Mouse (Mus musculus): ENCODE results near the gene Fam117a. TPM values are rescaled to one million over a fixed set of nuclear protein-coding genes. Genes with fewer than 3 reads are reported as not detected.

The Fam117a gene
- total RNA-seq, 2 experiments from 2014 or later, result 4.7 to 7.3 TPM

DNA sequence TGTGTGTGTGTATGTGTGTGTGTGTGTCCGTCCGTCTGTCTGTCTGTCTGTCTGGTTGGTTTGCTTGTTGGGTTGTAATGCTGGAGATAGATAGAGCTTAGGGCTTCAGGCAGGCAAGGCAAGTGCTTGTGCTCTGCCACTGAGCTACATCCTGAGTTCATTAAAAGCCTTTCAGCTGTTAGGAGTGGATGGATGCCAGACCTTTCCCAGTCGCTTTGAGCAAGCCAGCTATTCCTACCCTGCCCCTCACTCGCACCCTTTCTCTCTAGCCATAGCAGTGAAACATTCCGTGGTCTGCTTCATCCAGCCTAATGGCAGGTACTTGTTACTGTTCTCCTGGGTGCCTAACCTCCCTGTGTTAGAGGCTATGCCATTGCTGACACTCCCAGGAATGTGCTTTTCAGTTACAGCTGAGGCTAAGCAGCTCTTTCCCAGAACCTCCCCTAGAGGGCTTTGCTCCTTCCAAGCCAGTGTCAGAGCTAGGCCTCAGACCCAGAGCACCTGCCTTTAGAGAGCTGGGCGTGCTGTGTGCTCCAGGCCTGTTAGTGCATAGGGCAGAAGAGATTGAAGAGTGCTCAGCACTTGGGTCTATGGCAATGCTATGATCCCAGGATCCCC is 29.6 kb downstream of the Fam117a start:
- DNase-seq, result no peak

DNA sequence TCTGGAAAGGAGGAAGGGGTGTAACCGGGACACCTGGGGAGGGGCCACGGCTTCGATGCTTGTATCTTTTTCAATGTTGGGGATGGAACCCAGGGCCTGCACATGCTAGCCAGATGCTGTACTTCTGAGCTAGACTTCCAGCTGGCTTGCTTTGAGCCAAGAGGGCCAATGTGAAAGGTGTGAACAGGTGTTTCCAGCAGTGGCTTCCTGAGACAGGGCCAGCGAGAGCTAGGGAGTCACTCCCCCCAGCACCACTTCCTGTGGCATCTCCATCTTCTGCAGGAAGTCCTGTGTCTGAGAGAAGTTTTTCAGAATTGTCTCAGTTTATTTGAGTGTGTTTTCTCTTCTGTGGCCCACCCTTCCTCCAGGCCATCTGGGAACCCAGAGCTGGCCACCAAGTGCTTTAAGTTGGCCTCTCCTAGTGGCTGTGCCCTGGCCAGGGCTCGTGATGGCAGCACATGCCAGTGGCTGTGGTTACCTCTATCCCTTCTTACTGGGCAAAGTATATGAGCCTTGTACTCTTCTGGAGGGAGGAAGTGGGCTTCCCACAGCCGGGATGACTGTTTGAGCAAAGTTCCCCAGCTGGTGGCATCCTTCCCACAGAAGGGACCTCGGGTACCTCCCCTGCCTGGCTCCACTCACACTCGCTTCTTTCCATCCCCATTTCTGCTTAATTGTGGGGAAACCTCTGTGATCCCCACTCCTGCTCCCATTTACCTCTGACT is 30.4 kb downstream of the Fam117a start:
- DNase-seq, result no peak

GRCm38 (mm10) chr11:95368231-95368823 is 31.5 kb downstream of the Fam117a start:
- DNase-seq, result no peak

DNA sequence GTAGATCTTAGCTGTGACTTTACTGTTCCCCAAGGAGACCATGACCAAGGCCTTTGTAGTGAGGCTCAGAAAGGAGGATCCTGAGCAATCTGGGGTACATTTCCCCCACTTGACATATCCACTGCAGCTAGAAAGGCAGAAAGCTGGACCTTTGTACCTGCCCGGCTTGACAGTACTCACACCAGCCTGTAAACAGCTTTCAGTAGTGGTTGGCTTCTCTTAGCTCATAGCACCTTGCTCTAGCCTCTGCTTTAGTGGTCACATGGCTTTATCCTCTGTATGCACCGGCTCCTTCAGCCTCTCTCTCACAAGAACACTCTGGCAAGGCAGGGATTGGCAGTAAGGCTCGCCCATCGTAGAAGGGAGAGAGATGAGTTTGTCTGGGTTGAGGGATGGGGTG is 32.1 kb downstream of the Fam117a start:
- DNase-seq, result no peak

- DNase-seq, result no peak
These were observed 33.4 kb downstream of the Fam117a start for GRCm38 (mm10) chr11:95369964-95370890.

GRCm38 (mm10) chr11:95371182-95371581 is 34.4 kb downstream of the Fam117a start:
- DNase-seq, result no peak

GRCm38 (mm10) chr11:95378926-95379325 is 42.1 kb downstream of the Fam117a start:
- no peak for DNase-seq

DNA sequence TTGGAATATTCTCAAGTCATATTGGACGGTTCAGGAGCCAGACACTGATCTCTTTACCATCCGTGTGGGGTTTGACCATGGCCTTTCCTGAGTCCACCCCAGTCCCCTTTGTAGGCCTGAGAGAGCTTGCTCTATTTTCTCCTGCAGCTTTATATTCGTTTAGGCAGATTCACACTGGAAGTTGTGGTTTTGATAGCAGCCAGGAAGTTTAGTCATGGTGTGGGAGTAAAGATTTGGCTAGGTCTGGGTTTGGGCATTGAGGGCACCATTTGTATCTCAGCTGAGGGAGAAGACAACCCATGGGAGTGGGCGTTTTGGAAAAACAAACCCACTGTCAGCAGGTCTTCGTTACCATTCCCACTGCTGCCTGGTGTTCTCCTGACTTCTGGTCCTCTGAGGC is 42.7 kb downstream of the Fam117a start:
- DNase-seq, result no peak

DNA sequence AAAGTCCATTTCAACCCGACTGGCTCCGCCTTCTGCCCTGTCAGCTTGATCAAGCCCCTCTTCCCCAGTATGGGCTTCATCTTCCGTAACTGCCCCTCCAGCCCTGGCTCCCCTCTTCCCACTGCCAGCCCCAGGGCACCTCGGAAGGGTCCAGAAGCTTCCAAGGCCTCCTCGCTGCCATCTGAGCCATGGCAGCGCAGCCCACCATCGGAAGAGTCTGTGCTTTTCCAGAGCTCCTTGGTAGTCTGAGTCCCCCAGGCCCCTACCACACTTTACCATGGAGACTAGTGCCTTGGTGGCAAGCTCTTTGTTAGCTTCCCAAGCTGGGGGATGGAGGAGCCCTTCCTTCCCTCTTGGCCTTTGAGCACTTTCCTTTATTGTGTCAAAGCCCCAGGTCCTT is 43.9 kb downstream of the Fam117a start:
- DNase-seq, result no peak

GRCm38 (mm10) chr11:95381146-95381545 is 44.3 kb downstream of the Fam117a start:
- no peak for DNase-seq

DNA sequence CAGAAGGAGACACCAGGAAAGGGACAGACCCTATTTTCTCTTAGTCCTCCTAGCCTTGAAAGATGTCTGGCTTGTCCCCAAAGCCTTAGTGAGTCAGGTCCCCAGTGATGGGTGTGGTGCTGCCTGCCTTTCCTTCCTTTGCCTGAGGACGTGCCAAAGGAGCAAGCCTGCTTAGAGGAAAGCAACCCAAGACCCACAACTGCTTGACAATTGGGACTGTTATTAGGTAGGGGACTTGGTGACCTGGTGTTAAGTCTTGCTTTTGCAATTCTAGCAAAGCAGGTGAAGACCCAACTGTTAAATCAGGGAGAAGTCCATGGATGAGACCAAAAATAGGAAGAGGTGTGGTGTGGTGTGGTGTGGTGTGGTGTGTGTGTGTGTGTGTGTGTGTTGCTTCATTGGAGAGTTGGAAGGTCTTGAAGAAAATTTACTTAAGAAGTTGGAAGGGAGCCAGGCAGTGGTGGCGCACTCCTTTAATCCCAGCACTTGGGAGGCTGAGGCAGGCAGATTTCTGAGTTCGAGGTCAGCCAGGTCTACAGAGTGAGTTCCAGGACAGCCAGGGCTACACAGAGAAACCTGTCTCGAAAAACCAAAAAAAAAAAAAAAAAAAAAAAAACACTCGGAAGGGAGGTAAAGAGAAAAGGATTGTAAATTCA is 46.6 kb downstream of the Fam117a start:
- no peak for DNase-seq

GRCm38 (mm10) chr11:95384004-95384318 is 47.1 kb downstream of the Fam117a start:
- DNase-seq, result no peak

DNA sequence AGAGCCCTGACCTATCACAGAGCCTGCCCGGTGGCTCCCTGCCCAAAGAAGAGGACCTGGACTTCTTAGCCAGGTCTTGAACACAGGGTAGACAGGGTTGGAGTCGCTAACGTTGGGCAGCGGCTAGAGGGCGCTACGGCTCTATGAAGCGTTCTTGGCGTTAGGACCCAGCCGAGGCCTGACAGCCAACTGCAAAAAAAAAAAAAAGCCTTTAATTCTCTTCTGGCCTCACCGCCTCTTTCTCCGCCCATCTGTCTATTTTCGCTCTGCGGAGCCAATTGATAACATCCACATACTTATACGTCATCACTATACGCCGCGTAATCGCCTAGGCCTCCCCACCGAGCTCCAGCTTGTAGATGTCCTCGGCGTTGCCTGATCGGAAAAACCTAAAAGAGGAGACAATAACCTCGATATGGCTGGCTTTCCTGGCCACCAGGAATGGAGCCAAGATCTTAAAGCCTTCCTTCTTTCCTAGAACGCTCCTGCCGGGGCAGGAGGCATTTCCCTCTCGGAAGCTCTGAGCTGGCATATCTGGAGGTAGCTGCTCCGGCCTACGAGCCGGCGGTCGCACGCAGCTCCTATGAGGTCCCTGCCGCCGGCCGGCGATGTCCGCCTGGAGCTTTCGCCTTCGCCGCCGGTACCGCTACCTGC is 47.6 kb downstream of the Fam117a start, which contains the start of gene Slc35b1:
TSS of gene Slc35b1 (plus strand) at position 374 of the 654 bp plus-strand sequence.
- peak; percentile 94 to 95 for DNase-seq

DNA sequence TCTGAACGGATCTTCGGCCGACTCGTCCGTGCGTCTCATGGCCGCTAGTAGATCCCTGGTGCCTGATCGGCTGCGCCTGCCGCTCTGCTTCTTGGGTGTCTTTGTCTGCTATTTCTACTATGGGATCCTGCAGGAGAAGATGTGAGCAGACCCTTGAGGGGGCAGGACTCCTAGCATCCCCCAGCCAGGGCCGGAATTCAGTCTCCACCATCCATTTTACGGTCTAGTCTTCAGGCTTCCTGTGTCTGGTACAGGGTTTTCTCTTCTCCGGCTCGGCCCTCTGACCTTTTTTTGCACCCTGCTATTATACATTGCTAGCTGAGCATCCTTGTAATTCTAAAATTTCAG is 48.1 kb downstream of the Fam117a start:
- no peak for DNase-seq

DNA sequence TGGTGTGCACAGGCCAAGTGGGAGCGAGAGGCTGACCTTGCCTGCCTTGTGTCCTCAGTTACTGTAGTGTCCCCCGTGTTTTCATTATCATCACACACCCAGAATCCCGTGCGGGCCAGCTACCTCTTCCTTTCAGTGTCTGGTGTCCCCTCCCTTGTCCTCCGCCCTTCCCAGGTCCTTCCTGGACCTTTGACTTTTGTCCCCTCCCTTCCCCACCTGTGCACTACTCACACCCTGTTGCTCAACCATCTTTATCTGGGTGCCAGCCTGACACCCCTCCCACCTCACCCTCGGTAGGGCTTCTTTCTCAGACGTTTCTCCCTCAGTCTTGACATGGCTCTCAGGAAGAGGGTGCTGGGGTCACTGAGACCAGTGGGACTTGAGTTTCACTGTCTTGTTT is 50.5 kb downstream of the Fam117a start:
- DNase-seq, result no peak

DNA sequence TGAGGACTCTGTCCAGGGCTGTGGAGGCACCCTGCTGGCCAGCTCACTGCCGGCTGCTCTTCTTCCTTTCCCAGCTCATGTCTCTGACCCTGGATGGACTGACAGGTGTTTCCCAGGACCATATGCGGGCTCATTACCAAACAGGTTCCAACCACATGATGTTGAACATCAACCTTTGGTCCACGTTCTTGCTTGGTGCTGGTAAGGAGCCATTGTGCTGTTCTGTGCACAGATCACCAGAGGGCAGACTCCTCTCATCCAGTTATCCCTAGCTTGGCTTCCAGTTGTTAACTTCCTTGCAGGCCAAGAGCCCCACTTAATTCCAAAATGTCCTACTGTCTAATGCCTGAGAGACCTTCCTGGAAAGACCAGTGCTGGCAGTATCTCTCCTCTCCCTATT is 52.2 kb downstream of the Fam117a start:
- DNase-seq, result no peak

- DNase-seq, result no peak
These were observed 53.6 kb downstream of the Fam117a start for GRCm38 (mm10) chr11:95390420-95390819.

- no peak for DNase-seq
These were observed 54.4 kb downstream of the Fam117a start for GRCm38 (mm10) chr11:95391201-95391600.

- peak; percentile 43 to 54 for DNase-seq
These were observed 54.9 kb downstream of the Fam117a start for GRCm38 (mm10) chr11:95391743-95392142.

DNA sequence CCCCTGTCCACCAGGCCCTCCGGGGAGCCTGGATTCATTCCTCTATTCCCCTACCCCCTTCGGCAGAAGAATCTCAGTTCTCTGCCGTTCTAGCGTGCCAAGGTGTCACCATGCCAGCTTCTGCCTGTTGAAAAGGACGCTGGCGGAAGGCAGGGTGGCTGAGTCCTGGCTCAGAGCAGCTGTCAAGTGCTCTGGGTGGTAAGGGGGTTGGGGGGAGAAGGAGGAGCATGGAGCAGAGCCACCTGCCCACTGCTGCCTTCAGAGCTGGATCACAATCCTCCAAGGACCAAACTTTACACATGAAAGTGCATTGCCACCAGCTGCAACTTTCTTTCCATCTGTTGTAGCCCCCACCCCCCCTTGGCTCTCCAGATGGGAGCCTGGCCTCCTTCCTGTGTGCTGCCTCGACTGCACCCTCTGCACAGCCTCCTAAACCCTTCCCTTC is 55.4 kb downstream of the Fam117a start:
- peak; percentile 66 to 73 for DNase-seq

DNA sequence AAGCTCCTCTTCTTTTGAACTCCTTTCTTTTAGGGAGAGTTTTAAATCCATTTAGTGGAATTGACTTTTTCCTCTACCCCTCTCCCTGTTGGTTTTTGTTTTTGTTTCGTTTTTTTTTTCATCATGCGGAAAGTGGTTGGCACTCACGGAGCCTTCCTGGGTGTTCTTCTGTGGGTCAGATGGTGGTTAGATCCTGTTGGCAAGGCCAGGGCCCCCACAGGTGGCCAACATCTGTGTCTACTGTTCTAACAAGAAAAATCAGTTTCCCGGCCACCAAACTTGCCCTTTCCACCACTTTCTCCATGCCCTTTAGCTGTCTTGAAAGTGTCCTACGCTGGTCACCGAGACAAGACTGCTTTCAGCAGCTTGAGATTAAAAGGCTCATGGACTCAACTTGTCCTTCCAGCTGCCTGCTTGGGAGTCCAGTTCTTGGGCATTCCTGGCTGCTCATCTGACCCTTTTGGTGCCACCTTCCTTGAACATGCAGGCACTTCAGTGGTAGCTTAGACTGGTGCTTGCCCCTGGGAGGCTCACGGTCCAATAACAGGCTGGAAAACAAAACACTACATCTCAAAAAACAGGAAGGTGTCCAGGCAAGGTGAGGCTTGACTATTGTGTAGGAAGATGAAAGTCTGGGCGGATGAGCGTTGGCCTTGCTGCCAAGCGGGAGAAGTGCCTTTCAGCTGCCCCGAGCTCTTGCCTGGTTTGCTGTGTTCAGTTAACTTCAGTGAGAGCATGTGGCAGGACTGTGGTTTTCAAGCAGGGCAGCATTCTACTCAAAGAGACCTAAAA is 56.1 kb downstream of the Fam117a start:
- no peak for DNase-seq

All from layer of hippocampus, postnatal 36 days (tissue).